Mouse (Mus musculus) MEL (cell line): ENCODE data around the gene Srarp.

ENCODE experiments used
- POLR2A ChIP-seq, 2 experiments: IDR thresholded peaks; 2 replicates each; pipeline ENCODE4 v1.6.1; 2011 to 2012; ENCODE audit warnings: low read length in 2 of 2, mild to moderate bottlenecking in 2 of 2, control low read depth in 1 of 2, improper control_type of control experiment in 1 of 2, low read depth in 1 of 2, moderate library complexity in 1 of 2; ENCODE audit not compliant: control insufficient read depth in 1 of 2, insufficient read depth in 1 of 2, poor library complexity in 1 of 2
- ZKSCAN1 ChIP-seq: IDR thresholded peaks from 2 replicates; pipeline ENCODE4 v1.6.1; 2012; ENCODE audit warnings: low read depth, mild to moderate bottlenecking, inconsistent platforms, low read length, improper control_type of control experiment, moderate library complexity
- ZNF384 ChIP-seq: IDR thresholded peaks from 2 replicates; pipeline ENCODE4 v1.6.1; 2012; ENCODE audit warnings: low read depth, mild to moderate bottlenecking, inconsistent platforms, low read length, improper control_type of control experiment

GRCm38 (mm10) chr4:141458236-141458635, 22.3 kb upstream of the Srarp start:
- TF ChIP-seq ZKSCAN1 (no peak), ZNF384 (no peak), POLR2A (IDR thresholded peaks at IDR 0.05; ENCODE audit: control insufficient read depth in 1 of 2, insufficient read depth in 1 of 2, low read depth in 1 of 2, low read length in 2 of 2, poor library complexity in 1 of 2) (no peak)
